Mouse (Mus musculus): ENCODE measurements around the gene Pdxk. TPM values are rescaled to one million over a fixed set of nuclear protein-coding genes. Genes with fewer than 3 reads are reported as not detected.

Pdxk gene
- polyA plus RNA-seq (2017; shearing (Covaris generic)) = 12.4 TPM

GRCm38 (mm10) chr10:78464792-78465207, at the start of gene Pdxk:
Pdxk (minus strand) TSS chr10:78464975.

DNA sequence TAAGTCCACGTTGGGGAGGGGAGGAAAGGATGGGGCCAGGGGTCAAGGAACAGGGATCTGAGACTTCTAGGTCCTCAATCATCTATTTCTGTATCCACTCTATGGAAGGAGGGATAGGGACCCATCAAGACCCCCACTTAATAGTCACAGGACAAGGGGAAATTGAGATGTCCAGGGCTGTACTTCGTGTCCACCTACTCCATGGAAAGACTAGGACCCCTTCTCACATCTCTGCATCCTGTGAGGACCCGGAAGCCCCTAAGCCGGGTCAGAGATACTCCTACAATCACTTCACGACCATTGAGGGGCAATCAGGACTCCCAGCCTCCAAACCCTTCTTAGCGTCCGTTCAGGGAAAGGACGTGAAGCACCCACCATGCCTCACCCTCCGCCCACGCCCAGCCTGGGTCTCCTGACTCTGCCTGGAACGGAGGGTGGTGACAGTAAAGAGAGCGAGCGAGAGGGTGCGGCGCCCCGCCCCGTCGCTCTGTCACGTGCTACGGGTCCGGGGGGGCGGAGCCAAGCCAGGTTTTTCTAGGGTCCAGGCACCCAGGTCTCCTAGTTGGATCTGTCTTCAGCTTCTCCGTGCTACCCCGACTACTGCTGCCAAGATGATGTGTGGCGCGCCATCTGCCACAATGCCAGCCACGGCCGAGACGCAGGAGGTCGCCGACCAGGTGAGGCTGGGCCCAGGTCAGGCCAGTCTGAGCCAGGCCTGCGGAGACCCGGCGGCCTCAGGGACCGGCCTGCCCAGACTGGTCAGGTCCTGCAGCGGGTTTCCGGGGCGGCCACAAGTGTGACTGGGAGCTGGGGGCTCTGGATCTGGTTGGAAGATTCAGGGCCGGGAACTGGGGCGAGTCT, 39.4 kb downstream of the Pdxk start, which contains the start of gene Cstb:
Gene Cstb, plus strand, starts transcription at position 489 of the 861 bp plus-strand sequence.

DNA sequence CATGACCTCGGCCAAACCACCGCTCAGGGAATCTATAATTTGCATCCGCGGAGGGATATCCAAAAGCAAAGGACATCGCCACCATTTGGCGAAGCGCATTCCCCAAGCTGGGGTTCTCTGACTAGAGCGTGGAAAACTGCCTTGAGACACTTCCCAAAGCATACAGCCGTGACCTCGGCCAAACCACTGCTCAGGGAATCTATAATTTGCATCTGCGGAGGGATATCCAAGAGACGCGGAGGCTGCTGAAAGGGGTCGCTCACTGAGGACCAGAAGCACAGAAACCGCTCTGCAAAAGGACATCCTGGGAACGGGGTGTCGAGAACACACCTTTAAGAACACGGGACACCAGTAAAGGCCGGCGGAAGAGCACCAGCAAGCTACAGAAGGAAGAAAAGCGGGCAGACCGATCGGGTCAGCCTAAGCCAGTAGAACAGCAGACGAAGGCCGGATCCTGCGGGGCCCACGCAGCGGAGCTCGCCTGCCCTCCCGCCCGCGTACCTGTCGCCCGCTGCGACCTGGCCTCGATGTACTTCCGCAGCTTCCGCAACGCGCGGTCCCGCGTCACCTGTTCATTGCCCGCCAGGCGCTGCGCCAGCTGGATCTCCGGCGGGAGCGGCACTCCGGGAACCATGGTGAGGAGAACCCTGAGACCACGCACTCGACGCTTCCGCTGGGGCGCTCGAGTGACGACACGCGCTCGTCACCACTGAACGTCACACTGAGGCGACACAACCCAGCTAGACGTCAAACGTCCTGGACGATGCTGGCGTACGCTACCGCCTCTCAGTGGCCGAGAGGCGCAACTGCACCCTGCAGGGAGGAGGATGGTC, 52.2 kb downstream of the Pdxk start, which contains the start of gene Rrp1:
Gene Rrp1, minus strand, starts transcription at position 725 of the 833 bp plus-strand sequence.

Other genes with a start within 250 kb of the Pdxk start
- 40.8 TPM for gene Trappc10, start 220.3 kb downstream of the Pdxk start, polyA plus RNA-seq (2017; shearing (Covaris generic))
- gene Agpat3, start 112.5 kb downstream of the Pdxk start, polyA plus RNA-seq (2017; shearing (Covaris generic)) = 219 TPM
- 319 TPM for gene Rrp1, start 51.9 kb downstream of the Pdxk start, polyA plus RNA-seq (2017; shearing (Covaris generic))
- gene Cstb, start 39.3 kb downstream of the Pdxk start, polyA plus RNA-seq (2017; shearing (Covaris generic)) = 122 TPM
- not detected for gene Olfr1358, start 52.5 kb upstream of the Pdxk start, polyA plus RNA-seq (2017; shearing (Covaris generic))
- 107 TPM for gene Ilvbl, start 109.4 kb upstream of the Pdxk start, polyA plus RNA-seq (2017; shearing (Covaris generic))
- gene Syde1, start 127.0 kb upstream of the Pdxk start, polyA plus RNA-seq (2017; shearing (Covaris generic)) = 1.9 TPM
- gene Olfr1357, start 153.1 kb upstream of the Pdxk start, polyA plus RNA-seq (2017; shearing (Covaris generic)) = not detected